In the genomic region with DNA sequence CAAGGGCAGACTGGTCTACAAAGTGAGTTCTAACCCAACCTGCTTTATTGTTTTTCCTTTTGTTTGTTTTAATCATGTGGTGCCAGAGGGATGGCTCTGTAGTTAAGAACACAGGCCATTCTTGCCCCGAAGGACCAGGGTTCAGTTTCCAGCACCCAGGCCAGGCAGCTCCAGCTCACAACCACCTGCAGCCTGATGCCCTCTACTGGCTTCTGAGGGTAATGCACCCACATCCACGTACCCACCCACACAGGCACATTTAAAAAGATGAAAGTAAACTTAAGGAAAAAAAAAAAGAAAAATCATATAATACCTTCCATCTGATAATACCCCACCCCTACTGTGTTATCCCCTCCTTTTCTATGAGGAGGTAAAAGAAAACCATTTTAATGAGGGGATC, we compare ENCODE assay signal across 14 mouse cellular contexts. TPM values are rescaled to one million over a fixed set of nuclear protein-coding genes. Genes with fewer than 3 reads are reported as not detected.
A peak's percentile ranks its signal among the peaks of the same experiment; 100 is the strongest.
DNase-seq lines count a peak whose midpoint lies in the region; ATAC-seq and TF ChIP-seq lines count a peak whose summit lies in the region.
"Had no signal": no experiment of that assay in that cellular context is flagged by ENCODE, and none has a peak within 500 bp of the region (broad histone marks: within the 10 kb centered on the region; RNA-seq: fewer than 3 reads in every experiment).

No protein-coding gene starts in this region.

- no peaks in the 10 kb centered on the region; the same call in 1 of the 2 replicates for H3K4me1 ChIP-seq in heart, adult 2 months (ENCODE audit: control insufficient read depth, insufficient read depth, low read length)
- peaks cover 37% of the 10 kb centered on the region for H3K4me1 ChIP-seq in heart, embryonic 10.5 days
- no peaks in the 10 kb centered on the region for H3K4me1 ChIP-seq in lung, postnatal 0 days (ENCODE audit: insufficient read depth, low read depth, low read length)
- peaks cover 4% of the 10 kb centered on the region; the same call in 1 of the 2 replicates for H3K4me1 ChIP-seq in stomach, postnatal 0 days (replicated peaks; ENCODE audit: control insufficient read depth, insufficient read depth)
- H3K4me1 ChIP-seq: midbrain, embryonic 12.5 days had no signal

- H3K9ac ChIP-seq in heart, adult 2 months (ENCODE audit: low read depth, low read length), result no peak overlapping the region
- H3K9ac ChIP-seq in lung, postnatal 0 days (replicated peaks; ENCODE audit: low read depth), result no peak overlapping the region
- H3K9ac ChIP-seq in stomach, postnatal 0 days (ENCODE audit: low read length), result no peak overlapping the region
- H3K9ac ChIP-seq: hindbrain, embryonic 12.5 days; limb, embryonic 12.5 days; midbrain, embryonic 12.5 days had no signal

- no peaks in the 10 kb centered on the region for H3K27me3 ChIP-seq in heart, adult 2 months (ENCODE audit: control insufficient read depth, insufficient read depth, low read length)
- H3K27me3 ChIP-seq in heart, embryonic 10.5 days (ENCODE audit: insufficient read depth, poor library complexity, severe bottlenecking), result no peaks in the 10 kb centered on the region
- H3K27me3 ChIP-seq in lung, postnatal 0 days (replicated peaks; ENCODE audit: insufficient read depth, low read length), result no peaks in the 10 kb centered on the region
- no peaks in the 10 kb centered on the region for H3K27me3 ChIP-seq in stomach, postnatal 0 days (ENCODE audit: control insufficient read depth, insufficient read depth, low read length)
- H3K27me3 ChIP-seq: hindbrain, embryonic 12.5 days; limb, embryonic 12.5 days; midbrain, embryonic 12.5 days had no signal

- H3K79me2 ChIP-seq in heart, adult 2 months (replicated peaks; ENCODE audit: control insufficient read depth, insufficient read depth, low read length), result no peaks in the 10 kb centered on the region

- WGBS in heart, adult 2 months, result 91% methylated on average over 2 of the region's 2 CpGs
- 95% methylated on average over 2 of the region's 2 CpGs for WGBS in heart, embryonic 10.5 days
- WGBS in lung, postnatal 0 days, result 98% methylated on average over 2 of the region's 2 CpGs
- WGBS in stomach, postnatal 0 days, result 92% methylated on average over 2 of the region's 2 CpGs

- intact Hi-C loops in heart, adult 2 months (cut with DNase I), result no loop called here

- H3K9me3 ChIP-seq in heart, embryonic 10.5 days, result no peaks in the 10 kb centered on the region
- no peaks in the 10 kb centered on the region for H3K9me3 ChIP-seq in lung, postnatal 0 days (ENCODE audit: low read length)
- H3K9me3 ChIP-seq in stomach, postnatal 0 days (ENCODE audit: control insufficient read depth, low read length), result no peaks in the 10 kb centered on the region

- no peak overlapping the region for H3K4me3 ChIP-seq in heart, adult 2 months
- H3K4me3 ChIP-seq in heart, embryonic 10.5 days, result no peak overlapping the region
- no peak overlapping the region for H3K4me3 ChIP-seq in lung, postnatal 0 days (ENCODE audit: low read depth, low read length)
- no peak overlapping the region for H3K4me3 ChIP-seq in stomach, postnatal 0 days (ENCODE audit: low read depth, low read length)
- H3K4me3 ChIP-seq: erythroblast, embryonic 14.5 days; hindbrain, embryonic 12.5 days; limb, embryonic 12.5 days; midbrain, embryonic 12.5 days had no signal

- TF ChIP-seq CTCF in heart, adult 2 months (IDR thresholded peaks at IDR 0.05), result peak; percentile 49
- TF ChIP-seq CTCF in lung, postnatal 0 days (IDR thresholded peaks at IDR 0.05), result peak; percentile 40
- TF ChIP-seq CTCF in brain, embryonic 14.5 days (IDR thresholded peaks at IDR 0.05; ENCODE audit: borderline replicate concordance, extremely low read depth, insufficient read depth, insufficient read length), result peak; percentile 41; the same call in 1 of the 2 replicates
- TF ChIP-seq CTCF in stomach, postnatal 0 days (IDR thresholded peaks at IDR 0.05; ENCODE audit: low read depth), result peak; percentile 56

- no peak for TF ChIP-seq POLR2A in heart, adult 2 months (IDR thresholded peaks at IDR 0.05; ENCODE audit: insufficient read depth, low read depth, low read length)
- no peak for TF ChIP-seq POLR2A in brain, embryonic 14.5 days (IDR thresholded peaks at IDR 0.05; ENCODE audit: borderline replicate concordance, extremely low read depth, insufficient read depth, insufficient read length, poor library complexity, severe bottlenecking)

- H3K4me2 ChIP-seq in lung, postnatal 0 days (replicated peaks; ENCODE audit: low read depth, low read length), result no peak overlapping the region
- no peak overlapping the region for H3K4me2 ChIP-seq in stomach, postnatal 0 days (replicated peaks; ENCODE audit: low read depth)
- H3K4me2 ChIP-seq: hindbrain, embryonic 12.5 days; limb, embryonic 12.5 days; midbrain, embryonic 12.5 days had no signal

- ATAC-seq in lung, postnatal 0 days, result no peak
- ATAC-seq in stomach, postnatal 0 days (ENCODE audit: low FRiP score, low TSS enrichment), result no peak

- H3K27ac ChIP-seq in heart, adult 2 months, result no peak overlapping the region
- H3K27ac ChIP-seq in heart, embryonic 10.5 days, result no peak overlapping the region
- no peak overlapping the region for H3K27ac ChIP-seq in lung, postnatal 0 days (ENCODE audit: low read length)
- H3K27ac ChIP-seq in stomach, postnatal 0 days (replicated peaks), result no peak overlapping the region
- H3K27ac ChIP-seq: hindbrain, embryonic 12.5 days; limb, embryonic 12.5 days; midbrain, embryonic 12.5 days had no signal

- H3K36me3 ChIP-seq in heart, adult 2 months (ENCODE audit: control insufficient read depth, insufficient read depth, low read length), result no peaks in the 10 kb centered on the region
- peaks cover 12% of the 10 kb centered on the region for H3K36me3 ChIP-seq in heart, embryonic 10.5 days
- no peaks in the 10 kb centered on the region for H3K36me3 ChIP-seq in lung, postnatal 0 days (ENCODE audit: insufficient read depth, low read length)
- no peaks in the 10 kb centered on the region for H3K36me3 ChIP-seq in stomach, postnatal 0 days (ENCODE audit: control insufficient read depth, insufficient read depth, low read length)
- H3K36me3 ChIP-seq: hindbrain, embryonic 12.5 days; limb, embryonic 12.5 days; midbrain, embryonic 12.5 days had no signal

- no peak for DNase-seq in heart, adult 2 months
- DNase-seq in heart, embryonic 10.5 days (ENCODE audit: low spot score), result no peak
- no peak for DNase-seq in lung, postnatal 0 days (ENCODE audit: low spot score)
- DNase-seq in lung, adult 18-20 months, result no peak
- DNase-seq in brain, embryonic 14.5 days (ENCODE audit: low read depth), result no peak
- DNase-seq in stomach, postnatal 0 days (ENCODE audit: low spot score), result no peak
- DNase-seq in right cerebral cortex, adult 18-20 months, result no peak
- no peak for DNase-seq in spleen, postnatal 4 days (ENCODE audit: low spot score in 2 of 2)
- DNase-seq: cerebellum, adult 9-11 months; kidney, postnatal 4 days had no signal

- TF ChIP-seq EP300 in heart, adult 2 months (IDR thresholded peaks at IDR 0.05; ENCODE audit: insufficient read depth, low read depth, low read length), result no peak
- TF ChIP-seq EP300 in lung, postnatal 0 days (IDR thresholded peaks at IDR 0.05), result no peak
- no peak for TF ChIP-seq EP300 in stomach, postnatal 0 days (optimal IDR thresholded peaks at IDR 0.05)

RNA-seq across cellular contexts. Expression of gene Slc7a1, which starts 11.9 kb away (rescaled TPM):
- total RNA-seq in heart, adult 2 months (2021), result 10 to 100 TPM; 14.0 to 14.4 TPM
- 10.9 and 18.9 TPM in 2 replicates for polyA plus RNA-seq in heart, adult 2 months (2012; rRNA removed)
- 23.3 and 24.9 TPM in 2 replicates for polyA plus RNA-seq in heart, embryonic 10.5 days (2016; fragmentation: Nextera tagmentation; extraction: Ambion mirVana)
- polyA plus RNA-seq in lung, postnatal 0 days (2015; fragmentation: Nextera tagmentation; extraction: Ambion mirVana), result 5.8 and 6.0 TPM in 2 replicates
- polyA plus RNA-seq in brain, embryonic 14.5 days (2012; rRNA removed), result 11.5 and 24.3 TPM in 2 replicates
- polyA plus RNA-seq in stomach, postnatal 0 days (2015; fragmentation: Nextera tagmentation; extraction: Ambion mirVana), result 17.8 and 20.9 TPM in 2 replicates
